Comparison of ENCODE assay signal across 16 mouse cellular contexts in the genomic region with DNA sequence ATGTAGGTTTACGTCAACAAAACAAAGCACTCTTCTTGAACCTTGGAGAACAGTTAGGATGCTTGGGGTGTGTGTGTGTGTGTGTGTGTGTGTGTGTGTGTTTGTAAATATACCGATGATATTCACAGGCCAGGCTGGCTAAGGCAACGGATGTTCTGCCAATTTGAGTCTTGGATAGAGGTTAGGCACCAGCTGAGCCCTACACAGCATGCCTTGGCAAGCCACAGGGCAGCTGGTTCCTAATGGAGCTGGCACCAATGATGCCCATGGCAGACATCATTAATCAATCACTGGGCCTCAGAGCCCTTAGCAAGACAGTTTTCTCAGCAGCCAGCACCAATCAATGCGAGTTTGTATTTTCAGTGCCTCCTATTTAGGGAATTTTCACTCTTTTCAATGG.
A peak's percentile ranks its signal among the peaks of the same experiment; 100 is the strongest.
DNase-seq lines count a peak whose midpoint lies in the region; ATAC-seq and TF ChIP-seq lines count a peak whose summit lies in the region.
"Had no signal": no experiment of that assay in that cellular context is flagged by ENCODE, and none has a peak within 500 bp of the region (broad histone marks: within the 10 kb centered on the region; RNA-seq: fewer than 3 reads in every experiment).

No protein-coding gene starts in this region.

- H3K4me1 ChIP-seq in forebrain, postnatal 0 days (ENCODE audit: insufficient read depth) = no peaks in the 10 kb centered on the region
- peaks cover 9% of the 10 kb centered on the region; the same call in 1 of the 2 replicates for H3K4me1 ChIP-seq in forebrain, embryonic 12.5 days
- peaks cover 14% of the 10 kb centered on the region for H3K4me1 ChIP-seq in midbrain, embryonic 14.5 days (ENCODE audit: control insufficient read depth, insufficient read depth, low read length)
- peaks cover 16% of the 10 kb centered on the region for H3K4me1 ChIP-seq in midbrain, embryonic 15.5 days
- no peaks in the 10 kb centered on the region for H3K4me1 ChIP-seq in kidney, embryonic 14.5 days (ENCODE audit: control insufficient read depth, insufficient read depth, low read length)
- H3K4me1 ChIP-seq: heart, embryonic 15.5 days; limb, embryonic 15.5 days had no signal

- peak; percentile 91 for ATAC-seq in forebrain, postnatal 0 days
- no peak for ATAC-seq in forebrain, embryonic 12.5 days (ENCODE audit: low FRiP score)
- ATAC-seq in midbrain, embryonic 14.5 days (ENCODE audit: low FRiP score, low TSS enrichment) = no peak
- ATAC-seq in midbrain, embryonic 15.5 days (replicated peaks) = no peak
- ATAC-seq in kidney, embryonic 14.5 days (ENCODE audit: low FRiP score, low TSS enrichment) = no peak

- H3K9me3 ChIP-seq in forebrain, postnatal 0 days (ENCODE audit: low read length) = no peaks in the 10 kb centered on the region
- H3K9me3 ChIP-seq in forebrain, embryonic 12.5 days = no peaks in the 10 kb centered on the region
- H3K9me3 ChIP-seq in midbrain, embryonic 14.5 days (ENCODE audit: control insufficient read depth, low read length) = no peaks in the 10 kb centered on the region
- no peaks in the 10 kb centered on the region for H3K9me3 ChIP-seq in midbrain, embryonic 15.5 days
- no peaks in the 10 kb centered on the region for H3K9me3 ChIP-seq in kidney, embryonic 14.5 days (ENCODE audit: control insufficient read depth, low read length)
- H3K9me3 ChIP-seq: embryonic facial prominence, embryonic 13.5 days; G1E; heart, embryonic 15.5 days; limb, embryonic 15.5 days had no signal

- no peaks in the 10 kb centered on the region for H3K27me3 ChIP-seq in forebrain, postnatal 0 days (ENCODE audit: insufficient read depth, low read length)
- peaks cover 59% of the 10 kb centered on the region for H3K27me3 ChIP-seq in forebrain, embryonic 12.5 days
- H3K27me3 ChIP-seq in midbrain, embryonic 14.5 days (ENCODE audit: control insufficient read depth, insufficient read depth, low read length) = no peaks in the 10 kb centered on the region
- H3K27me3 ChIP-seq in midbrain, embryonic 15.5 days (replicated peaks) = no peaks in the 10 kb centered on the region
- H3K27me3 ChIP-seq in kidney, embryonic 14.5 days (ENCODE audit: control insufficient read depth, insufficient read depth, low read length) = no peaks in the 10 kb centered on the region
- H3K27me3 ChIP-seq: embryonic facial prominence, embryonic 13.5 days; heart, embryonic 15.5 days; limb, embryonic 15.5 days had no signal

- no peak overlapping the region for H3K4me3 ChIP-seq in forebrain, postnatal 0 days (ENCODE audit: low read depth, low read length)
- no peak overlapping the region for H3K4me3 ChIP-seq in forebrain, embryonic 12.5 days (replicated peaks)
- H3K4me3 ChIP-seq in midbrain, embryonic 14.5 days (replicated peaks; ENCODE audit: low read depth, low read length) = no peak overlapping the region
- H3K4me3 ChIP-seq in midbrain, embryonic 15.5 days = no peak overlapping the region
- no peak overlapping the region for H3K4me3 ChIP-seq in kidney, embryonic 14.5 days (ENCODE audit: low read length)
- H3K4me3 ChIP-seq: embryonic facial prominence, embryonic 13.5 days; heart, embryonic 15.5 days; left cerebral cortex, adult 2 months; limb, embryonic 15.5 days had no signal

- WGBS in forebrain, postnatal 0 days = 55% methylated on average over 4 of the region's 4 CpGs
- WGBS in forebrain, embryonic 12.5 days = 85% methylated on average over 4 of the region's 4 CpGs
- 94% methylated on average over 4 of the region's 4 CpGs for WGBS in midbrain, embryonic 14.5 days
- WGBS in midbrain, embryonic 15.5 days = 73% methylated on average over 4 of the region's 4 CpGs
- 86% methylated on average over 4 of the region's 4 CpGs for WGBS in kidney, embryonic 14.5 days

- H3K4me2 ChIP-seq in forebrain, postnatal 0 days (ENCODE audit: low read depth) = no peak overlapping the region
- no peak overlapping the region for H3K4me2 ChIP-seq in forebrain, embryonic 12.5 days
- no peak overlapping the region for H3K4me2 ChIP-seq in midbrain, embryonic 14.5 days (ENCODE audit: low read length)
- H3K4me2 ChIP-seq in midbrain, embryonic 15.5 days = no peak overlapping the region
- no peak overlapping the region for H3K4me2 ChIP-seq in kidney, embryonic 14.5 days (replicated peaks; ENCODE audit: low read depth, low read length)
- H3K4me2 ChIP-seq: embryonic facial prominence, embryonic 13.5 days; heart, embryonic 15.5 days; limb, embryonic 15.5 days had no signal

- DNase-seq in forebrain, postnatal 0 days = peak; percentile 74
- DNase-seq in midbrain, embryonic 14.5 days = peak; percentile 28
- DNase-seq in cerebellum, adult 8-10 months = peak; percentile 3
- peak; percentile 11 for DNase-seq in layer of hippocampus, adult 9-11 months
- DNase-seq in kidney, adult 18-20 months = no peak
- DNase-seq: heart, adult 11 months; kidney, postnatal 10 days; lung, adult 18-20 months had no signal

- no peak overlapping the region for H3K9ac ChIP-seq in forebrain, postnatal 0 days
- H3K9ac ChIP-seq in forebrain, embryonic 12.5 days = no peak overlapping the region
- no peak overlapping the region for H3K9ac ChIP-seq in midbrain, embryonic 14.5 days (replicated peaks; ENCODE audit: low read length)
- no peak overlapping the region for H3K9ac ChIP-seq in midbrain, embryonic 15.5 days
- H3K9ac ChIP-seq in kidney, embryonic 14.5 days (ENCODE audit: low read depth, low read length) = no peak overlapping the region
- H3K9ac ChIP-seq: embryonic facial prominence, embryonic 13.5 days; heart, embryonic 15.5 days; limb, embryonic 15.5 days had no signal

- no peak overlapping the region for H3K27ac ChIP-seq in forebrain, postnatal 0 days (ENCODE audit: low read depth, low read length)
- H3K27ac ChIP-seq in forebrain, embryonic 12.5 days = no peak overlapping the region
- H3K27ac ChIP-seq in midbrain, embryonic 14.5 days (replicated peaks; ENCODE audit: low read depth, low read length) = no peak overlapping the region
- H3K27ac ChIP-seq in midbrain, embryonic 15.5 days = no peak overlapping the region
- no peak overlapping the region for H3K27ac ChIP-seq in kidney, embryonic 14.5 days (ENCODE audit: low read depth, low read length)
- H3K27ac ChIP-seq: embryonic facial prominence, embryonic 13.5 days; heart, embryonic 15.5 days; left cerebral cortex, adult 2 months; limb, embryonic 15.5 days had no signal

- no peak for TF ChIP-seq CTCF in forebrain, postnatal 0 days (IDR thresholded peaks at IDR 0.05; ENCODE audit: low read depth)

- no peaks in the 10 kb centered on the region for H3K36me3 ChIP-seq in forebrain, postnatal 0 days (ENCODE audit: insufficient read depth)
- no peaks in the 10 kb centered on the region for H3K36me3 ChIP-seq in forebrain, embryonic 12.5 days (replicated peaks)
- H3K36me3 ChIP-seq in midbrain, embryonic 14.5 days (ENCODE audit: control insufficient read depth, insufficient read depth, low read length) = no peaks in the 10 kb centered on the region
- H3K36me3 ChIP-seq in midbrain, embryonic 15.5 days (replicated peaks) = no peaks in the 10 kb centered on the region
- H3K36me3 ChIP-seq in kidney, embryonic 14.5 days (ENCODE audit: control insufficient read depth, insufficient read depth, low read length) = no peaks in the 10 kb centered on the region
- H3K36me3 ChIP-seq: embryonic facial prominence, embryonic 13.5 days; G1E; heart, embryonic 15.5 days; limb, embryonic 15.5 days had no signal
